9 mouse cellular contexts compared by ENCODE assay signal in genomic region chr7:125418413-125418812, GRCm38 (mm10). TPM values are rescaled to one million over a fixed set of nuclear protein-coding genes. Genes with fewer than 3 reads are reported as not detected.
DNase-seq lines count a peak whose midpoint lies in the region; ATAC-seq lines count a peak whose summit lies in the region.
"Had no signal": no experiment of that assay in that cellular context is flagged by ENCODE, and none has a peak within 500 bp of the region (broad histone marks: within the 10 kb centered on the region; RNA-seq: fewer than 3 reads in every experiment).

No protein-coding gene starts in this region.

- no peaks in the 10 kb centered on the region for H3K36me3 ChIP-seq in liver, embryonic 13.5 days

- no peak overlapping the region for H3K4me3 ChIP-seq in liver, embryonic 13.5 days (replicated peaks)

- no peak for ATAC-seq in CD4-positive, CD25-positive, alpha-beta regulatory T cell, adult 4 months
- ATAC-seq in liver, embryonic 13.5 days (ENCODE audit: low read depth) = peak; percentile 80

- H3K4me1 ChIP-seq in liver, embryonic 13.5 days (replicated peaks) = peaks cover 24% of the 10 kb centered on the region

- no peak overlapping the region for H3K9ac ChIP-seq in liver, embryonic 13.5 days

- H3K27me3 ChIP-seq in liver, embryonic 13.5 days = peaks cover 4% of the 10 kb centered on the region; the same call in 1 of the 2 replicates

- no peak overlapping the region for H3K4me2 ChIP-seq in liver, embryonic 13.5 days

- peak; percentile 15 for DNase-seq in CD4-positive, CD25-positive, alpha-beta regulatory T cell, adult 2 months (ENCODE audit: low read depth, low spot score)
- peak; percentile 46 for DNase-seq in thymus, postnatal 0 days (ENCODE audit: low spot score)
- no peak for DNase-seq in thymus, adult 18-20 months
- peak; percentile 35 for DNase-seq in liver, embryonic 13.5 days
- peak; percentile 16 for DNase-seq in yolk sac, embryonic 10.5 days (ENCODE audit: low spot score)
- DNase-seq in spleen, postnatal 36 days (ENCODE audit: low spot score in 2 of 2) = no peak
- no peak for DNase-seq in layer of hippocampus, postnatal 10 days (ENCODE audit: low spot score in 2 of 2)
- DNase-seq: heart, postnatal 10 days had no signal

- WGBS in liver, embryonic 13.5 days (ENCODE audit: insufficient replicate concordance) = 24% methylated on average over 3 of the region's 3 CpGs

- H3K27ac ChIP-seq in liver, embryonic 13.5 days = no peak overlapping the region

- no peaks in the 10 kb centered on the region for H3K9me3 ChIP-seq in liver, embryonic 13.5 days (replicated peaks)

RNA-seq across cellular contexts. Expression of gene Kdm8, which starts 26.1 kb away (rescaled TPM):
- 10 to 100 TPM in 1 of 2 experiments, 1 to 10 TPM in 1; 4.5 to 10.9 TPM for polyA plus RNA-seq in CD4-positive, CD25-positive, alpha-beta regulatory T cell, adult 4 months (2017; shearing (Covaris generic))
- polyA plus RNA-seq in thymus, postnatal 0 days (2015; fragmentation: Nextera tagmentation; extraction: Ambion mirVana) = 12.6 and 15.1 TPM in 2 replicates
- polyA plus RNA-seq in liver, embryonic 13.5 days (2015; fragmentation: Nextera tagmentation; extraction: Ambion mirVana) = 8.6 and 9.1 TPM in 2 replicates
- total RNA-seq in layer of hippocampus, postnatal 10 days (2021) = 1 to 10 TPM; 3.3 to 3.9 TPM

Comparison
In these comparisons a context has a peak if more than half of its experiments do, and no peak if none do; other contexts are left out.
1. DNase-seq: peak in CD4-positive, CD25-positive, alpha-beta regulatory T cell, adult 2 months (single experiment), thymus, postnatal 0 days (single experiment), liver, embryonic 13.5 days (single experiment) and yolk sac, embryonic 10.5 days (single experiment); none in thymus, adult 18-20 months (0 of 2), spleen, postnatal 36 days (0 of 2) and layer of hippocampus, postnatal 10 days (0 of 2).